Mouse (Mus musculus) Patski (cell line): Measurements from ENCODE around the gene Agmo. TPM values are rescaled to one million over a fixed set of nuclear protein-coding genes. Genes with fewer than 3 reads are reported as not detected.

ENCODE experiments used
- ATAC-seq: fragments of 100-300 bp; one replicate; pipeline ENCODE4 v1.8.0; 2021
- CTCF ChIA-PET: fragments of 350-600 bp; sonication (Branson Sonifier 250); formaldehyde crosslinking; loops from one replicate; lab custom pipeline; 2022; ENCODE audit warnings: inconsistent platforms; lab: Charles Lee
- POLR2A ChIA-PET: fragments of 350-600 bp; sonication (Branson Sonifier 250); formaldehyde crosslinking; loops from one replicate; lab custom pipeline; 2022; ENCODE audit warnings: antibody characterized with exemption, inconsistent platforms; lab: Charles Lee
- DNase-seq: peaks from one replicate; pipeline ENCODE4 v3.0.0-alpha.2; 2011; ENCODE audit warnings: low read depth, low spot score
- H3K27me3 ChIP-seq: fragments of 371-371 bp; one replicate; pipeline ENCODE4 v1.5.1; 2021
- CTCF ChIP-seq: fragments of 100-300 bp; IDR thresholded peaks from one replicate; pipeline ENCODE4 v1.5.1; 2021
- in situ Hi-C: fragments of 300-500 bp; cut with MboI; formaldehyde crosslinking; loops from 3 replicates; pipeline ENCODE4 v1.11.1; 2018; ENCODE audit warnings: low pct_unique_long_range_greater_than_20kb, mixed read lengths
- polyA plus RNA-seq: library from polyadenylated mRNA; unstranded; gene quantifications from one replicate; pipeline ENCODE4 v1.2.3, GENCODE M21; 2021

Agmo gene
- polyA plus RNA-seq, 1 experiment from 2014 or later, result not detected

- ChIA-PET CTCF (no interaction called here), POLR2A (no interaction called here)
- in situ Hi-C loops, result loop anchor here (25.0 kb wide), 1 partner anchor 1222 kb away; no protein-coding TSS in a partner anchor
- ATAC-seq (no peak), DNase-seq (no peak)
- peaks cover 9% of the 10 kb centered on the region for H3K27me3 ChIP-seq
- TF ChIP-seq CTCF, result no peak
These were observed 193.0 kb downstream of the Agmo start for GRCm38 (mm10) chr12:37434466-37434865.

DNA sequence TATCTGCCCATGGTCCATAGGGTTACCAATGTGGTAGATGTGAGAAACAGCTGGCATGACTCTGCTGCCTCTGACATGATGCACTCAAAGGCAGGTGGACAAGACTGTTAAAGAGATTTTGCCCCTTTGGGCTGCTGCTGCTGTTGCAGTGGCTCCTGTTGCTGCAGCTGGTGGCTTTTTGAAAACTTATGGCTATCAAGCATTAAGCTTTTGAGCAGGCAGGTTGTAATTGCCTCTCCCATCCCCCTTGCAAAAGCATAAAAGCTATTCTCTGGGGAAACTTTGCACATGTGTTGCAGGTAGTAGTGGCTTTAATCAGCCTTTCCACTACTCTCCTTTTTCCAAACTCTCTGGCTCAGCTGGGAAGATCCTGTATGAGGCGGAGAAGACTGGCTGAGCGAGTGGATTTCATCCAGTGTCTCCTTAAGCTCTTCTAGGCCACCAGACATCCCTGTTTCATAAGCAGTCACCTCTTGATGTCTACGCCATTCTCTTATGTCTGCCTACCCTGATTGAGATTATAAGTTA is 201.1 kb downstream of the Agmo start:
- no peak for TF ChIP-seq CTCF
- peaks cover 48% of the 10 kb centered on the region for H3K27me3 ChIP-seq
- DNase-seq (no peak), ATAC-seq (no peak)
- ChIA-PET POLR2A (no interaction called here), CTCF (no interaction called here)
- in situ Hi-C loops, result loop anchor here (25.0 kb wide), 1 partner anchor 1230 kb away; no protein-coding TSS in a partner anchor

DNA sequence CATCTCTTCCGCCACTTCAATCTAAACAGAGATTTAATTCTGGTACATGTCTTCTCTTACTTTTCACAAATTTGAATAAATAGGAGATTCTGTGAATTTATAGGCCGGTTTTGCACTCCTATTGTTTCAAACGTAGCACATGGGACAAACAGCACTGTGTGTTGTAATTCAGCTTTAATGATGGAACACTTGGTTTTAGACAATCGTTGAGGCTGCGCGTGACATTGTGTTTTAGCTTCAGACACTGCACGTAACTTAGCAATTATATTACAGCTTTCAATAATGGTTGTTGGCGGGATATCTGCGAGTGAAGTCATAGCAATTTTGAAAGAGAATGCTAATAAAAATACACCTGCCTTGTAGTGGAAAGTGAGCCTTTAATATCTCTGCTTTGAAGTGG is 203.8 kb downstream of the Agmo start:
- ChIA-PET CTCF (no interaction called here), POLR2A (no interaction called here)
- in situ Hi-C loops, result loop anchor here (5.0 to 25.0 kb wide), 2 partner anchors 728 to 1233 kb away; no protein-coding TSS in a partner anchor
- no peak for ATAC-seq
- TF ChIP-seq CTCF, result no peak
- no peak for DNase-seq
- H3K27me3 ChIP-seq, result peaks cover 48% of the 10 kb centered on the region

- ATAC-seq, result no peak
- in situ Hi-C loops, result loop anchor here (5.0 to 25.0 kb wide), 2 partner anchors 732 to 1237 kb away; no protein-coding TSS in a partner anchor
- POLR2A ChIA-PET, result interaction anchor here (0.7 kb wide), 1 partner anchor 549 kb away, joined by 5 read pairs; no protein-coding TSS in a partner anchor
- no peak for DNase-seq
- CTCF ChIA-PET, result no interaction called here
- peaks cover 37% of the 10 kb centered on the region for H3K27me3 ChIP-seq
- TF ChIP-seq CTCF, result no peak
These were observed 208.2 kb downstream of the Agmo start for GRCm38 (mm10) chr12:37449597-37449996.

- CTCF ChIA-PET, result no interaction called here
- TF ChIP-seq CTCF, result peak; percentile 59
- DNase-seq, result no peak
- peak; percentile 54 for ATAC-seq
- peaks cover 27% of the 10 kb centered on the region for H3K27me3 ChIP-seq
- POLR2A ChIA-PET, result interaction anchor here (0.7 kb wide), 1 partner anchor 548 kb away, joined by 5 read pairs; no protein-coding TSS in a partner anchor
- in situ Hi-C loops, result no loop called here
These were observed 209.1 kb downstream of the Agmo start for GRCm38 (mm10) chr12:37450366-37451156.

DNA sequence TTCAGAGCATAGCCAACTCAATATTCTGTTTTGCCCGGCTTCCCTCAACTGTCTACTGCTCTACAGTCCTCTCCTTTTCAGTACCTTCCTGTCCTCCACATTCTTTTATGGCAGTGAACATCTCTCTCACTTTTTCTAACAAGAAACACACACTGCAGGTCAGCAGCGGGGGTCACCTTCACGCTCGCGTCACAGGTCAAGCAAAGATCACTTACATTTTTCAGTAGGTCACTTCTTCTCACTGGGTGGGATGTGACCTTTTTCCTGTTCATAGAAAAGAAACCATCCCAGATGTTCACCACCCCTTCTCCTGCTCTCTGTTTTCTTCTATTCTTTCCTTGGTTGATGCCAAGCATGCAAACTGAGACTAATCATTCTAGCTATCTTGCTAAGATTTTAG is 230.2 kb downstream of the Agmo start:
- ATAC-seq (no peak), DNase-seq (no peak)
- in situ Hi-C loops, result no loop called here
- TF ChIP-seq CTCF, result no peak
- POLR2A ChIA-PET, result no interaction called here
- CTCF ChIA-PET, result no interaction called here
- H3K27me3 ChIP-seq, result no peaks in the 10 kb centered on the region

DNA sequence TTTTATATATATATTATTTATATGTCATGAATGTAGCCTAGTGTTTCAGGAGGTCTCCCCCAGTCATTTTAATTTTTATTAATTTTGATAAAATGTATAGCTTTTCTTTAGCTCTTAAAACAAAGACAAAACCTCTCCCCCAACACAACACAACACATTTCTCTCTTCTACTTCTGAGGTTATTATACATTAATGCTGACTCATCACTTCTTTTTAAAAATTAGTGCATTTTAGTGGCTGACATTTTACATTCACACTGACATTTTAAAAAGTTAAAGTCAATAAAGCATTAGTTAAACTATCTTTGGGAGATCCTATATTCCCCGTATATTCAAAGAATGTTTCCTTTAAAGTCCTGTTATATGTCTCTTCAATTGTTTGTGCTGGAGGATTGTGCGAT is 235.4 kb downstream of the Agmo start:
- CTCF ChIA-PET, result no interaction called here
- ATAC-seq (no peak), DNase-seq (no peak)
- POLR2A ChIA-PET, result no interaction called here
- in situ Hi-C loops, result no loop called here
- no peaks in the 10 kb centered on the region for H3K27me3 ChIP-seq
- TF ChIP-seq CTCF, result no peak

- ChIA-PET POLR2A (no interaction called here), CTCF (no interaction called here)
- no peak for TF ChIP-seq CTCF
- no peaks in the 10 kb centered on the region for H3K27me3 ChIP-seq
- DNase-seq, result no peak
- ATAC-seq, result no peak
- in situ Hi-C loops, result no loop called here
These were observed 246.6 kb downstream of the Agmo start for GRCm38 (mm10) chr12:37487991-37488390.

GRCm38 (mm10) chr12:37498871-37499270 is 257.4 kb downstream of the Agmo start:
- ATAC-seq (no peak), DNase-seq (no peak)
- ChIA-PET POLR2A (no interaction called here), CTCF (no interaction called here)
- TF ChIP-seq CTCF, result no peak
- no peaks in the 10 kb centered on the region for H3K27me3 ChIP-seq
- in situ Hi-C loops, result no loop called here

DNA sequence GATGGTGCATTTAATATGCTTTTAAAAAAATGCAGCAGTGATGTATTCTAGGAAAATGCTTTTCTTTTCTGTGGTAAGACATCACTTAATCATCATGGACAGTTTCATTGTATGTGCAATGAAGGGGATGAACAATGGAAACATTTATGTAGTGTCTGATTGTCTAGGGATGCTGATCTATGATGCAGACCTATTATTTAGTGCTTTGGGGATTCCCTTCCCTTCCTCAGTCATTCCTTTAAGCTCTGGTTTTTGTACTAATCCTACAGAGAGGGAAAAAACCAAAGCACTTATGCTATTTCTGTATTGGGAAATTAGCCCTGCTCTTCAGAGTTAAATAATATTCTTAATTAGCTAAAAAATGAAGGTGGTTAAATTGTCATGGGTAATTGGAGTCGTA is 266.0 kb downstream of the Agmo start:
- ATAC-seq (no peak), DNase-seq (no peak)
- no peaks in the 10 kb centered on the region for H3K27me3 ChIP-seq
- in situ Hi-C loops, result no loop called here
- ChIA-PET POLR2A (no interaction called here), CTCF (no interaction called here)
- no peak for TF ChIP-seq CTCF

GRCm38 (mm10) chr12:37507826-37508225 is 266.4 kb downstream of the Agmo start:
- CTCF ChIA-PET, result no interaction called here
- POLR2A ChIA-PET, result no interaction called here
- no peak for ATAC-seq
- H3K27me3 ChIP-seq, result no peaks in the 10 kb centered on the region
- no peak for DNase-seq
- no peak for TF ChIP-seq CTCF
- in situ Hi-C loops, result no loop called here
